Mouse (Mus musculus) ovary, postnatal 10 days (tissue): ENCODE measurements at regions not wholly inside any gene's neighbourhood (a gene's known extent, or its start where the extent isn't known, plus 50 kb on each side); places are given as distances from the start of the nearest gene placed in this dataset.

ENCODE experiments used
- DNase-seq: peaks from one replicate; pipeline ENCODE4 v3.0.0; 2022; ENCODE audit warnings: low spot score

GRCm38 (mm10) chr10:66802691-66803090 is 293.2 kb upstream of the Jmjd1c start:
- no peak for DNase-seq

- peak; percentile 19 for DNase-seq
These were observed 288.5 kb upstream of the Jmjd1c start for GRCm38 (mm10) chr10:66807261-66807968.

- no peak for DNase-seq
These were observed 283.2 kb upstream of the Jmjd1c start for GRCm38 (mm10) chr10:66812515-66813260.

GRCm38 (mm10) chr10:66813850-66814564 is 281.9 kb upstream of the Jmjd1c start:
- no peak for DNase-seq

GRCm38 (mm10) chr10:66814565-66815201 is 281.2 kb upstream of the Jmjd1c start:
- peak; percentile 65 for DNase-seq

- no peak for DNase-seq
These were observed 280.0 kb upstream of the Jmjd1c start for GRCm38 (mm10) chr10:66815951-66816350.

- DNase-seq: no peak
These were observed 279.1 kb upstream of the Jmjd1c start for GRCm38 (mm10) chr10:66816776-66817175.

GRCm38 (mm10) chr10:66817876-66818275 is 278.0 kb upstream of the Jmjd1c start:
- DNase-seq: no peak

GRCm38 (mm10) chr10:66819517-66819916 is 276.4 kb upstream of the Jmjd1c start:
- DNase-seq: no peak

GRCm38 (mm10) chr10:66825737-66826136 is 270.2 kb upstream of the Jmjd1c start:
- DNase-seq: no peak

- no peak for DNase-seq
These were observed 269.6 kb upstream of the Jmjd1c start for GRCm38 (mm10) chr10:66826327-66826726.

- DNase-seq: no peak
These were observed 261.0 kb upstream of the Jmjd1c start for GRCm38 (mm10) chr10:66834974-66835373.

GRCm38 (mm10) chr10:66839058-66839457 is 256.9 kb upstream of the Jmjd1c start:
- DNase-seq: peak; percentile 8

GRCm38 (mm10) chr10:66843258-66843657 is 252.7 kb upstream of the Jmjd1c start:
- no peak for DNase-seq

- DNase-seq: no peak
These were observed 247.1 kb upstream of the Jmjd1c start for GRCm38 (mm10) chr10:66848778-66849177.

- no peak for DNase-seq
These were observed 246.2 kb upstream of the Jmjd1c start for GRCm38 (mm10) chr10:66849681-66850080.

GRCm38 (mm10) chr10:66850972-66851478 is 244.9 kb upstream of the Jmjd1c start:
- DNase-seq: no peak

- DNase-seq: no peak
These were observed 244.1 kb upstream of the Jmjd1c start for GRCm38 (mm10) chr10:66851841-66852240.

- DNase-seq: no peak
These were observed 243.2 kb upstream of the Jmjd1c start for GRCm38 (mm10) chr10:66852708-66853107.

GRCm38 (mm10) chr10:66853258-66853657 is 242.7 kb upstream of the Jmjd1c start:
- DNase-seq: peak; percentile 60

GRCm38 (mm10) chr10:66854895-66855294 is 241.0 kb upstream of the Jmjd1c start:
- DNase-seq: no peak

- no peak for DNase-seq
These were observed 238.6 kb upstream of the Jmjd1c start for GRCm38 (mm10) chr10:66857330-66857729.
